Mouse (Mus musculus) bone marrow, adult 2 months (tissue): ENCODE measurements around the gene Hils1. TPM values are rescaled to one million over a fixed set of nuclear protein-coding genes. Genes with fewer than 3 reads are reported as not detected.

Source experiments
- H3K27ac ChIP-seq: fragments of 200-500 bp; 2 replicates; pipeline ENCODE4 v1.5.1; 2012; ENCODE audit warnings: low read depth, mild to moderate bottlenecking, control low read depth, inconsistent platforms, low read length; ENCODE audit not compliant: control insufficient read depth, poor library complexity, insufficient read depth
- H3K4me1 ChIP-seq: fragments of 200-500 bp; 2 replicates; pipeline ENCODE4 v1.6.1; 2011; ENCODE audit warnings: low read length; ENCODE audit not compliant: control insufficient read depth, insufficient read depth
- H3K4me3 ChIP-seq: fragments of 200-500 bp; replicated peaks from 2 replicates; pipeline ENCODE3; 2011; ENCODE audit warnings: mild to moderate bottlenecking, low read depth, low read length, control low read depth; ENCODE audit not compliant: control insufficient read depth
- CTCF ChIP-seq: fragments of 200-500 bp; IDR thresholded peaks from 2 replicates; pipeline ENCODE4 v1.5.1; 2011; ENCODE audit warnings: low read length, control low read depth; ENCODE audit not compliant: control insufficient read depth, insufficient read depth
- POLR2A ChIP-seq: fragments of 200-500 bp; IDR thresholded peaks from 2 replicates; pipeline ENCODE4 v1.6.1; 2011; ENCODE audit warnings: low read depth, mild to moderate bottlenecking, control low read depth, low read length, borderline replicate concordance; ENCODE audit not compliant: control insufficient read depth
- WGBS: fragments of 180-500 bp; shearing (Covaris S2); methylation state at CpG from one replicate; pipeline ENCODE4 v1.1.7; 2018; 5-methylcytosine and 5-hydroxymethylcytosine counted together
- polyA plus RNA-seq: library from polyadenylated mRNA; stranded (reverse); fragments of >200 nt; gene quantifications from 2 replicates; pipeline ENCODE4 v1.2.4, GENCODE M21; 2011; ENCODE audit warnings: low replicate concordance; ENCODE audit not compliant: missing spikeins, insufficient read depth, insufficient read length

Gene Hils1
- polyA plus RNA-seq, 1 experiment, result not detected

- Histone ChIP-seq H3K4me1 (peaks cover 17% of the 10 kb centered on the region), H3K4me3 (peak overlapping the region; percentile 36), H3K27ac (peak overlapping the region; percentile 64)
- WGBS, result 32% methylated on average over 16 of the region's 16 CpGs
- TF ChIP-seq CTCF (no peak), POLR2A (peak; percentile 41; the same call in 1 of the 2 replicates)
Observed at GRCm38 (mm10) chr11:94998041-94998531, 30.7 kb downstream of the Hils1 start.

GRCm38 (mm10) chr11:95000128-95000527 lies 32.7 kb downstream of the Hils1 start:
- H3K27ac ChIP-seq, result peak overlapping the region; percentile 29
- H3K4me1 ChIP-seq, result peaks cover 12% of the 10 kb centered on the region
- no peak for TF ChIP-seq CTCF
- TF ChIP-seq POLR2A, result no peak
- H3K4me3 ChIP-seq, result no peak overlapping the region
- 36% methylated on average over 8 of the region's 8 CpGs for WGBS

GRCm38 (mm10) chr11:95000548-95000947 lies 33.2 kb downstream of the Hils1 start:
- 2% methylated on average over 4 of the region's 4 CpGs for WGBS
- Histone ChIP-seq H3K4me3 (no peak overlapping the region), H3K27ac (peak overlapping the region; percentile 29), H3K4me1 (peaks cover 10% of the 10 kb centered on the region)
- TF ChIP-seq POLR2A (no peak), CTCF (no peak)

- H3K4me3 ChIP-seq, result no peak overlapping the region
- WGBS, result 4% methylated on average over 8 of the region's 8 CpGs
- H3K27ac ChIP-seq, result peak overlapping the region; percentile 12; the same call in 1 of the 2 replicates
- peaks cover 8% of the 10 kb centered on the region for H3K4me1 ChIP-seq
- TF ChIP-seq POLR2A (no peak), CTCF (peak; percentile 98)
Observed at GRCm38 (mm10) chr11:95001058-95001457, 33.7 kb downstream of the Hils1 start.

GRCm38 (mm10) chr11:95001584-95002347 lies 34.4 kb downstream of the Hils1 start:
- H3K27ac ChIP-seq, result no peak overlapping the region
- TF ChIP-seq CTCF (no peak), POLR2A (no peak)
- no peak overlapping the region for H3K4me3 ChIP-seq
- 86% methylated on average over 21 of the region's 21 CpGs for WGBS
- peaks cover 8% of the 10 kb centered on the region for H3K4me1 ChIP-seq

- Histone ChIP-seq H3K27ac (no peak overlapping the region), H3K4me3 (no peak overlapping the region), H3K4me1 (peaks cover 8% of the 10 kb centered on the region)
- WGBS, result 97% methylated on average over 8 of the region's 8 CpGs
- TF ChIP-seq POLR2A (no peak), CTCF (no peak)
Observed at GRCm38 (mm10) chr11:95002705-95003104, 35.3 kb downstream of the Hils1 start.

DNA sequence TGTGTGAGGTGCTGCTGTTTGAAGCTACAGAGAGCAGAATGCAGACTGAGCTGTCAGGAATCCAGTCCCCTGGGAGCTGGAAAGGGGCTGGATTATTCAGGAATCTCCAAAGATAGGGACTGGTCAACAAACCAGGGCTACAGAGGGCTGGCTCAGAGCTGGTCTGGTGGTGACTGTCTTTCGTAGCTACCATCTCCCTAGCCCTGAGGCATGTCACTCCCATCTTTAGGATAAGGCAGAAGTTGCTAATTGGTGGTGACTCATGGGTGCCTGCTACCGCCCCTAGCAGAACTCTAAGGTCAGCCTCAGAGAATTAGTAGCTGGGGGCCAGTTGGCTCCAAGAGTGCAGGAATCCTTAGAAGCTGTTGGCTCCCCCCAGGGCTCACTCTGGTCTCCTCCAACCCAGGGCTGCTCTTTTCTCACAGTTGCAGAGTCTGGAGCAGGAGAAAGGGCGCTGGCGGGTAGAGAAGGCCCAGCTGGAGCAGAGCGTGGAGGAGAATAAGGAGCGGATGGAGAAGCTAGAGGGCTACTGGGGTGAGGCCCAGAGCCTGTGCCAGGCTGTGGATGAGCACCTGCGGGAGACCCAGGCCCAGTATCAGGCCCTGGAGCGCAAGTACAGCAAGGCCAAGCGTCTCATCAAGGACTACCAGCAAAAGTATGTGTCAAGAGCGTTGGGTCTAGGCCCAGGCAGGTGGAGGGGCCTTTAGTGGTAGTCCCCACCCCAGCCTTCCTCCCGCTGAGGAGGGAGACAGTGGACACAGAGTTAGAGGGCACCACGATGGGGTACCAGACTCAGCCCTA lies 36.9 kb downstream of the Hils1 start:
- peaks cover 6% of the 10 kb centered on the region for H3K4me1 ChIP-seq
- TF ChIP-seq POLR2A (no peak), CTCF (no peak)
- H3K4me3 ChIP-seq, result no peak overlapping the region
- H3K27ac ChIP-seq, result no peak overlapping the region; the same call in 1 of the 2 replicates
- WGBS, result 83% methylated on average over 12 of the region's 12 CpGs

DNA sequence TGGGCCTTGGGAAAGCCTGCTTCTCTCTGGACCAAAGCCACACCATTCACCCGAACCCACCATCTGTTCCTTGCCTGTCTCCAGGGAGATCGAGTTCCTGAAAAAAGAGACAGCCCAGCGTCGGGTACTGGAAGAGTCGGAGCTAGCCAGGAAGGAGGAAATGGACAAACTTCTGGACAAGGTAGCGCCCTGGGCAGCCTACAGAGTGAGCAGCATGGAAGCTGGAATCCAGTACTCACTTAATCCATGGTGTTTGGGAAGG lies 37.5 kb downstream of the Hils1 start:
- TF ChIP-seq CTCF, result no peak
- no peak for TF ChIP-seq POLR2A
- Histone ChIP-seq H3K4me3 (no peak overlapping the region), H3K4me1 (peaks cover 6% of the 10 kb centered on the region), H3K27ac (no peak overlapping the region)
- 81% methylated on average over 6 of the region's 6 CpGs for WGBS
